Mouse (Mus musculus) neutrophil, adult 65 days (primary cell): ENCODE data around the gene Olfr849. TPM values are rescaled to one million over a fixed set of nuclear protein-coding genes. Genes with fewer than 3 reads are reported as not detected.

Experiments
- total RNA-seq: library from RNA; stranded (reverse); gene quantifications from 2 replicates; pipeline ENCODE4 v1.2.4, GENCODE M21; 2023

Gene Olfr849
- not detected in 2 replicates for total RNA-seq

GRCm38 (mm10) chr9:19439966-19440365 lies at the start of gene Olfr849:
Gene Olfr849, plus strand, starts transcription at chr9:19440266.

GRCm38 (mm10) chr9:19478148-19478547 lies 38.1 kb downstream of the Olfr849 start, which contains the start of gene Olfr850:
Gene Olfr850, minus strand, starts transcription at chr9:19478248.

GRCm38 (mm10) chr9:19492995-19493394 lies 52.9 kb downstream of the Olfr849 start, which contains the start of gene Olfr851:
Gene Olfr851, plus strand, starts transcription at chr9:19493295.

Other genes with a start within 250 kb of the Olfr849 start
- not detected in 2 replicates for gene Olfr843, start 188.3 kb upstream of the Olfr849 start, total RNA-seq
- gene Olfr844, start 123.9 kb upstream of the Olfr849 start, total RNA-seq, result not detected in 2 replicates
- gene Olfr845, start 103.8 kb upstream of the Olfr849 start, total RNA-seq, result not detected in 2 replicates
- not detected in 2 replicates for gene Olfr846, start 76.3 kb upstream of the Olfr849 start, total RNA-seq
- gene Olfr847, start 61.6 kb upstream of the Olfr849 start, total RNA-seq, result not detected in 2 replicates
- gene Olfr850, start 38.0 kb downstream of the Olfr849 start, total RNA-seq, result not detected in 2 replicates
- gene Olfr851, start 53.0 kb downstream of the Olfr849 start, total RNA-seq, result not detected in 2 replicates
- gene Olfr853, start 100.8 kb downstream of the Olfr849 start, total RNA-seq, result not detected in 2 replicates
- not detected in 2 replicates for gene Olfr854, start 127.1 kb downstream of the Olfr849 start, total RNA-seq
- not detected in 2 replicates for gene Olfr855, start 142.4 kb downstream of the Olfr849 start, total RNA-seq
- gene Zfp317, start 181.8 kb downstream of the Olfr849 start, total RNA-seq, result 6.4 and 7.2 TPM in 2 replicates